Mouse (Mus musculus) kidney, adult 2 months (tissue): Measurements from ENCODE around the gene Vps18.

ENCODE experiments used
- CTCF ChIP-seq: fragments of 200-500 bp; conservative IDR thresholded peaks from 2 replicates; pipeline ENCODE4 v1.5.1; 2011; ENCODE audit warnings: low read depth, mild to moderate bottlenecking, control low read depth, low read length, moderate library complexity, mixed read lengths; ENCODE audit not compliant: insufficient read depth, insufficient read length
- POLR2A ChIP-seq: fragments of 200-500 bp; IDR thresholded peaks from one replicate; pipeline ENCODE4 v1.6.1; 2011; ENCODE audit warnings: low read depth, low read length, control low read depth

DNA sequence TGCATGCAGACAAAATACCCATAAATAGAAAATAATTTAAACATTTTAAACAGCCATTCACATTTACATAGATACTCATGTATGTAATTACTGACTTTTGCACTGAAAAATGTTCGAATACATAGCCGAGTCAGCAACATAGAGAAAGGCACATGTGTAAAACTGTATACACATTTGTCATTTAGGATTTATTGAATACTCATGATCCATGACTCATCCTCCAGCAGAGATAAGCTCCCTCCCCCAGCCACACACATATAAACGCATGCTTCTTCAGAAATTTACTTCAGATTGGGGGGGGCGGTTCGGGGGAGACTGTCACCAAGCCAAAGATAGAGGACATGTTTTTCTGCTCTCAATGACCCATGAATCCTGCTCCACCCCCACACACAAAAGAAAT, 24.7 kb upstream of the Vps18 start:
- TF ChIP-seq CTCF (no peak), POLR2A (no peak)
